Mouse (Mus musculus): Measurements from ENCODE around the gene Olfr519. TPM values are rescaled to one million over a fixed set of nuclear protein-coding genes. Genes with fewer than 3 reads are reported as not detected.

The Olfr519 gene
- polyA plus RNA-seq (2015; fragmentation: Nextera tagmentation; extraction: Ambion mirVana): not detected in 2 replicates

DNA sequence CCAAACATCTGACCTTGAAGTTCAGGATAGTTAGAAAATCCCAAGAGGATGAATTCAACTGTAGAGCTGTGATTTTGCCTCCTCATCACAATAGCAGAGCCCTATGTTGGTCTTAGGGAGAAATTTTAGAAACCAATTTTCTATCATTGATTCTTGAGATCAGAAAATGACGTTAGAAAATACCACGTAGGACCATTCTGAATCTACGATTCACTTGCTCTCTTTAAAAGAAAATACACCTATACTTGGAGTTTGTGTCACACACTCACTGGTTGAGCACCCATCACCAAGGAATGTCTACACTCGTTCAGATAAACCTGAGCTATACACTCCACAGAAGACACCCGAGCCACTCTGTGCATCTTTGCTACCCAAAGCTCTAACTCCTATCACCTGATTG lies at the start of gene Olfr519:
Gene Olfr519, minus strand, starts transcription at position 101 of the 400 bp plus-strand sequence.
- WGBS: 90% methylated on average over 5 of the region's 5 CpGs
- Histone ChIP-seq H3K4me1 (no peaks in the 10 kb centered on the region), H3K9ac (no peak within 1 kb of the TSS), H3K36me3 (ENCODE audit: poor library complexity, severe bottlenecking) (no peaks in the 10 kb centered on the region), H3K4me3 (no peak within 1 kb of the TSS), H3K4me2 (no peak within 1 kb of the TSS), H3K9me3 (replicated peaks) (no peaks in the 10 kb centered on the region), H3K27me3 (no peaks in the 10 kb centered on the region), H3K27ac (no peak within 1 kb of the TSS)
- ATAC-seq: no peak

DNA sequence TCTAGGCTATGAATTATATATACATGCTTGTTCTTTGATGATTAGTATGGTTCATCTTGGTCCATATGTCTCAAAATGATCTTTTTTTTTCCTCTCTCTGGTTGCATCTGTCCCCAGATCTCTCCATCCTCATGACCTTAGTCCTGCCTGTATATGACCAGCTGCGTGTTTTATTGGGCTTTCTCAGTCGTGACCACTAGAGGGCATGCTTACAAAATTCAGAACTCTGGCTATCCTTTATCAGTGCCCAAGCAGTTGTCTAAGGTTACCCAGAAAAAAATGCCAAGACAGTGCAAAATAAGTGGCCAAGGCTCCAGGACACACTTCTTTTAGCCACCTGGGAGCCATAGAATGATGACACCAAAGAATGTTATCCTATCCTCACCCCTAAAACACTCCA lies 49.8 kb upstream of the Olfr519 start:
- WGBS: 3% methylated on average over 2 of the region's 2 CpGs
- Histone ChIP-seq H3K4me1 (no peaks in the 10 kb centered on the region), H3K4me3 (no peak overlapping the region), H3K36me3 (ENCODE audit: poor library complexity, severe bottlenecking) (peaks cover 66% of the 10 kb centered on the region), H3K27me3 (peaks cover 4% of the 10 kb centered on the region; the same call in 1 of the 2 replicates), H3K9ac (no peak overlapping the region), H3K4me2 (no peak overlapping the region), H3K27ac (no peak overlapping the region), H3K9me3 (replicated peaks) (no peaks in the 10 kb centered on the region)
- ATAC-seq: peak; percentile 65; the same call in 1 of the 2 replicates

DNA sequence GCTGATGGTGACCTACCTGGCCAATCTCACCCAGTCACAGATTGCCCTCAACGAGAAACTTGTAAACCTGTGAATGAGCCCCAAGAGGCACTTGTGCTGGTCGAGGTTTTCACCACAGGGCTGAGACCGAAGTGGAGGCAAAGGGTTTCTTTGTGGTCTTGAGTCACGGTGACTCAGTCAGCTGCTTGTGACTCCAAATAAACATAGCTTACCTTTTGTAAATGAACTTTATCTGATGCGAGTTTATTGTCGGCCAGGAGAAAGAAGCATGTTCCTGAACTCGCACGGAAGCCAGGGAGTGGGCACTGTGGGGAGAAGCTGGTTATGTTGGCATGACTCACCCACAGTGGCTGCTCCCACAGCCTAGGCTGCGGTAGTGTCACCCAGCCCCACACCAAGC lies 47.2 kb upstream of the Olfr519 start:
- no peak overlapping the region for H3K9ac ChIP-seq

DNA sequence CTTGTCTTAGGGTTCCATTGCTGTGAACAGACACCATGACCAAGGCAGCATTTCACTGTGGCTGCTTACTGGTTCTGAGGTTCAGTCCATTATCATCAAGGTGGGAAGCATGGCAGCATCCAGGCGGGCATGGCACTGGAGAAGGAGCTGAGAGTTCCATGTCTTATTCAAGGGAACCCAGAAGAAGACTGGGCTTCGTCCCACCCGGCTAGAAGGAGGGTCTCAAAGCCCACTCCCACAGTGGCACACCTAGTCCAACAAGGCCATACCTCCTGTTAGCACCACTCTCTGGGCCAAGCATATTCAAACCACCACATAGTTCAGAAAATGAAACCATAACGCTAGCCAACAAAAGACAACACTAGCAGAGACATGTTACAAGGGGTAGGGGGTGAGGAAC lies 42.4 kb upstream of the Olfr519 start:
- Histone ChIP-seq H3K4me2 (no peak overlapping the region), H3K4me3 (no peak overlapping the region), H3K27me3 (no peaks in the 10 kb centered on the region), H3K27ac (no peak overlapping the region), H3K9ac (no peak overlapping the region), H3K9me3 (replicated peaks) (no peaks in the 10 kb centered on the region), H3K36me3 (ENCODE audit: poor library complexity, severe bottlenecking) (peaks cover 51% of the 10 kb centered on the region), H3K4me1 (peaks cover 20% of the 10 kb centered on the region)
- ATAC-seq: no peak
- WGBS: 98% methylated on average over 4 of the region's 4 CpGs

More for the DNA sequence above, 47.2 kb upstream of the Olfr519 start:
- Histone ChIP-seq H3K4me1 (peaks cover 3% of the 10 kb centered on the region; the same call in 1 of the 2 replicates), H3K27ac (no peak overlapping the region), H3K4me2 (no peak overlapping the region), H3K27me3 (no peaks in the 10 kb centered on the region), H3K36me3 (ENCODE audit: poor library complexity, severe bottlenecking) (peaks cover 90% of the 10 kb centered on the region), H3K4me3 (no peak overlapping the region), H3K9me3 (replicated peaks) (no peaks in the 10 kb centered on the region)
- WGBS: 94% methylated on average over 9 of the region's 9 CpGs
- ATAC-seq: no peak

DNA sequence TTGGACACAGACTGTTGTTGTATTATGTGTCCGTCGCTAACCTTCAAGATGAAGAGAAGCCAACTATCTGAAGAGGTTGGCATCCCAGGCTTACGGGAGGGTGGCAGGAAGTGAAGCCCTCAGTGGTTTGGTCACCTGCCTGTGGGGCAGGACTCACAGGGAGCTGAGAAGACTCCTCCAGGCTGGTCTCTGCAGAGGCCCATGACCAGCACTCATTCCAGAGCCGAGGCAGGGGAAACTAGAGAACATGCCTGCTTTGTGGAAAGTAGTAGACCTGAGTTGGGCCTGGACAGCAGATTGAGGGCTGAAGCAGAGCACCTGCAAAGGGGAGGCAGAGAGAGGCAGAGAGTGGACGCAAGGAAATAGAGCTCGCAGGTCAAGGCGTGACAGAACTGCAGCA lies 41.2 kb upstream of the Olfr519 start:
- peaks cover 39% of the 10 kb centered on the region for H3K36me3 ChIP-seq (ENCODE audit: poor library complexity, severe bottlenecking)
- no peaks in the 10 kb centered on the region for H3K27me3 ChIP-seq
- peak overlapping the region; percentile 92 for H3K4me2 ChIP-seq
- 90% methylated on average over 7 of the region's 7 CpGs for WGBS
- H3K4me3 ChIP-seq: peak overlapping the region; percentile 99
- ATAC-seq: no peak
- peak overlapping the region; percentile 94 for H3K9ac ChIP-seq
- H3K4me1 ChIP-seq: peaks cover 20% of the 10 kb centered on the region
- no peak overlapping the region for H3K27ac ChIP-seq
- no peaks in the 10 kb centered on the region for H3K9me3 ChIP-seq (replicated peaks)

DNA sequence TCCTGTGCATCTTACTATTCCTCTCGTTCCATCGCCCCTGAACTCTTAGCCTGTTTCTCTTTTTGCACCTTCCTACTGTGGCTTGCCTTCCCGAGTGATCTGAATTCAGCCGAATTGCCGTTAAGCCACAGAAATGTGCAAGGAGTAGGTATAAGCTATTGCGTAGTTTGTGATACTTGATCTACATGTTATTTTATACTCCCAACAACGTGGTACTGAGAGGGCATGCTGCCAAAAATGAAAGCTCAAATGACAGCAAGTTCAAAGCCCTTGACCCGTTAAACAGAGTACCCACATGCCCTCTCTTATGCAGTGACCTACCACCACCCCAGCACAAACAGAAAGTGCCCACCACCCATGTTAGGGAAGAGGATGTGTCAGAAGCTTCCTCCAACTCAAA lies 40.6 kb upstream of the Olfr519 start:
- peaks cover 20% of the 10 kb centered on the region for H3K4me1 ChIP-seq
- H3K36me3 ChIP-seq (ENCODE audit: poor library complexity, severe bottlenecking): peaks cover 33% of the 10 kb centered on the region
- no peaks in the 10 kb centered on the region for H3K9me3 ChIP-seq (replicated peaks)
- H3K4me2 ChIP-seq: peak overlapping the region; percentile 92
- peak overlapping the region; percentile 99 for H3K4me3 ChIP-seq
- ATAC-seq: no peak
- H3K27ac ChIP-seq: peak overlapping the region; percentile 77; the same call in 1 of the 2 replicates
- WGBS: 7% methylated on average over 8 of the region's 8 CpGs
- no peaks in the 10 kb centered on the region for H3K27me3 ChIP-seq
- peak overlapping the region; percentile 94 for H3K9ac ChIP-seq

DNA sequence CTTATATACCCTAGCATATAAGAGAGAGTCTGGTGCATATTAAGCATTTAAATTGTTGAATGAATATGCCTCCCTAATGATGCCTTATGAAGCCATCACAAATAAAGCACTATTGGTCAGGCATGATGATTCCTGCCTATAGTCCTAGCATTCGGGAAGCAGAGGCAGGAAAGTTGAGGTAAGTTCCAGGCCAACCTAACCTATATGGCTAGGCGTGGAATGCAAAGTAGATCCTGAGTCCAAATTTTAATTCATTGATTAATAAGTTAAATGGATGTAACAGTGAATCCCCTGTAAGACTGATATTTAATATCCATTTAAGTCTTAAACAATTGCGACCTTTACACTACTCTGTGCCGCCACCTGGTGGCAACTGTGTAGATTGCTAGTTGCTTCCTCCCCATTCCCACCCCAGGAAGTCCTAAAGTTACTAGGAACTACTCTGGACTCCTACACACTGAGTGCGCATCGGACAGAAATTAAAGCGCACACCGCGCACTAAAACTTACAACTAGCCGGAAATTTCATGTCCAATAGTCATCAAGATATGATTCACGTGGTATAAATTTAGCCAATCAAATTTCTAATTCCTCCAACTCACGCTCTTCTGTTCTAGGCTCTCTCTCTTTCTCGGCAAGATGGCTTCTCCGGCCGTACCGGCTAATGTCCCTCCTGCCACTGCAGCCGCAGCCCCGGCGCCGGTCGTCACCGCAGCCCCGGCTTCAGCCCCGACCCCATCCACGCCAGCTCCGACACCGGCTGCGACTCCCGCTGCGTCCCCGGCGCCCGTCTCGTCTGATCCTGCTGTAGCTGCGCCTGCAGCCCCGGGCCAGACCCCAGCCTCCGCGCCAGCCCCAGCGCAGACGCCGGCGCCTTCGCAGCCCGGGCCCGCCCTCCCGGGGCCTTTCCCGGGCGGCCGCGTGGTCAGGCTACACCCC lies 39.8 kb upstream of the Olfr519 start, which contains the start of gene Eif3f:
Gene Eif3f, plus strand, starts transcription at position 624 of the 938 bp plus-strand sequence.
- no peaks in the 10 kb centered on the region for H3K9me3 ChIP-seq (replicated peaks)
- H3K4me1 ChIP-seq: peaks cover 20% of the 10 kb centered on the region
- 2% methylated on average over 50 of the region's 50 CpGs for WGBS
- peak within 1 kb of the TSS; percentile 92 for H3K4me2 ChIP-seq
- peak within 1 kb of the TSS; percentile 99 for H3K4me3 ChIP-seq
- ATAC-seq: peak; percentile 99
- H3K9ac ChIP-seq: peak within 1 kb of the TSS; percentile 94
- H3K27ac ChIP-seq: peak within 1 kb of the TSS; percentile 77
- peaks cover 25% of the 10 kb centered on the region for H3K36me3 ChIP-seq (ENCODE audit: poor library complexity, severe bottlenecking)
- no peaks in the 10 kb centered on the region for H3K27me3 ChIP-seq

DNA sequence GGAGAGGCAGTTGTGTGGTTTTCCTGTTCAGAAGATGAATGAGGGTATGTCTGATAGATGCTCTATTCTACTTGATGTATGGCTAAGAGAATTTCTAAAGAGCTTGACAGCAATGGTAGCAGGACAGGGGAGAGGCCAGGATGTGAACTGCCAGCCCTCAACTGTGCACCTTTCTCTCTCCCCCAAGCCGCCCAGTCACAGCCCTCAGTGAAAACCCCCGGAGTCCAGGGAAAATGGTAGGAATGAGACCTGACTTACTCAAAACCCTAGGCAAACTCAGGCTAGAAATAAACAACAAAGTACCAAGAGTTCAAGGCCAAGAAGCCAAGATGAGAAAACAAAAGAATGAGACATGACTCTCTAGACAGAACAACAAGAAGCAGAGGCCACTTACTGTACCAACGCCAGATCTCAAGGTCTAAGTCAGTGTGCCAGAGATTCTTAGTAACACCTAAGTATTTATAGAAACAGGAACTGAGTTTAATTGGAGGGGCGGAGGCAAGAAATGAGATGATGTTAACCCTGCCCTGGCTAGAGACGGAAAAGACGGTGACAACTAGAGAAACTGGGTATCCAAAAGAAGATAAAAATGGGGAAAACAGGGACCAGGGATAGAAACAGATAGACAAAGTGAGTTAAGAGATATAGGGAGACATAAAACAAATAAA lies 35.6 kb upstream of the Olfr519 start, which contains the start of gene Nlrp10:
Gene Nlrp10, minus strand, starts transcription at position 453 of the 668 bp plus-strand sequence.
- Histone ChIP-seq H3K4me3 (no peak within 1 kb of the TSS), H3K27me3 (no peaks in the 10 kb centered on the region), H3K36me3 (ENCODE audit: poor library complexity, severe bottlenecking) (no peaks in the 10 kb centered on the region), H3K4me2 (no peak within 1 kb of the TSS), H3K27ac (no peak within 1 kb of the TSS), H3K9me3 (replicated peaks) (no peaks in the 10 kb centered on the region), H3K4me1 (peaks cover 1% of the 10 kb centered on the region), H3K9ac (no peak within 1 kb of the TSS)
- WGBS: 86% methylated on average over 6 of the region's 6 CpGs
- no peak for ATAC-seq

DNA sequence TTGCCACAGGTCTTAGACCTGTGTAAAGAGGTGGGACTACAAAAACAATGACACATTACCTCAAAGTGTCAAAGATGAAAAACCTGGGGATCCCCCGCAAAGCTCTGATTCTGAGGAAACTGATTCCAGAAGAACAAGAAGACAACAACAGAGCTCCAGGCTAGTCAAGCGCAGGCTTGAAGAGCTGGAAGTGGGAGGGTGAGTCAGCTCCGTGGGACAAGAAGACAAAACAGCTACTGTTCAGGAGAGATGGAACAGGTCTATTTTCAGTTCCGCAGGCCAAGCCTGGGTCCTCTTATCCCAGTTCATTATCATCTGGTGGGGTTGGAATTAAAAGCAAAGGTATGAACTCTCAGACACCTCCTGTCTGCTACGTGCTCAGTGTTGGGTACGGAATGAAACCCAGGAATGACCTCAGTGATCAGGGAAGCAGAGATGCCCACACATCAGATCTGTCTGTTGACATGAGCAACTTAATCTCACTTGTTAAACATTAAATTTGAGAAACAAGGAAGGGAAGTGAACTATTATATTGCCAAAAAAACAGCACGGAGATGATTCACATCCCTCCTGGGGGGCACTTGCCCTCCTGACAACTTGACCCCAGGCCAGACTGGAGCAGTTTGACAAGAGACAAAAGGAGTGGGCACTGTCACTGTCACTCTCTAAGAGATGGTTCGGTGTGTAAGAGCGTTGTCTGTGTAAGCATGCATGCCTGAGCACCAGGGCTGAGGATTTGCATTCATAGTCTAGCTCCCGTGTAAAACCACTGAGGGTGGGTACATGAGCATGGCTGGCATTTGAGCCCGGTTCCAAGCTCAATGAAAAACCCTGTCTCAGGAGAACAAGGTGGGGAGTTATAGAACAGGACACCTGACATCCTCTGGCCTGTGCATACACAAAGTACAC lies 34.3 kb upstream of the Olfr519 start:
- Histone ChIP-seq H3K36me3 (ENCODE audit: poor library complexity, severe bottlenecking) (no peaks in the 10 kb centered on the region), H3K4me1 (no peaks in the 10 kb centered on the region), H3K27ac (no peak overlapping the region), H3K9ac (no peak overlapping the region), H3K4me2 (no peak overlapping the region), H3K27me3 (no peaks in the 10 kb centered on the region), H3K4me3 (no peak overlapping the region), H3K9me3 (replicated peaks) (no peaks in the 10 kb centered on the region)
- WGBS: 82% methylated on average over 11 of the region's 11 CpGs
- no peak for ATAC-seq

DNA sequence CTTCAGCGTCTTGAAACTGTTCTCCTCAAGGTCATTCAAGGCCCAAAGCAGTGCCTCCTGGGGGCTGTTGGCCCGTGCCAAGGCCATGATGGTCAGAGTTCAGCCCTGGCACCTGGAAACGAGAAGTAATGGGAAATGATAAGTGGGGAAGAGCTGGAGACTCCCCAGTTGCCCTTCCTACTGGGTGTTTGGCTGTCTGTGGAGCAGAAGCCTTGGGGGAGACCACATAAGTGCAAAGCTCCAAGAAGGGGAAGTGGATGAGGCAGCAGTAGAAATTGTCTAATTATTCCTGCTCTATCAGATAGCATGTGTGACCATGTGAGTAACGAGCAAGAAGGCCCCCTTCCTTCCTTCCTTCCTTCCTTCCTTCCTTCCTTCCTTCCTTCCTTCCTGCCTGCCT lies 32.8 kb upstream of the Olfr519 start:
- Histone ChIP-seq H3K27me3 (no peaks in the 10 kb centered on the region), H3K4me3 (no peak overlapping the region), H3K4me1 (no peaks in the 10 kb centered on the region), H3K27ac (no peak overlapping the region), H3K36me3 (ENCODE audit: poor library complexity, severe bottlenecking) (no peaks in the 10 kb centered on the region), H3K9me3 (replicated peaks) (no peaks in the 10 kb centered on the region), H3K9ac (no peak overlapping the region), H3K4me2 (no peak overlapping the region)
- no peak for ATAC-seq
- WGBS: 68% methylated on average over 4 of the region's 4 CpGs

DNA sequence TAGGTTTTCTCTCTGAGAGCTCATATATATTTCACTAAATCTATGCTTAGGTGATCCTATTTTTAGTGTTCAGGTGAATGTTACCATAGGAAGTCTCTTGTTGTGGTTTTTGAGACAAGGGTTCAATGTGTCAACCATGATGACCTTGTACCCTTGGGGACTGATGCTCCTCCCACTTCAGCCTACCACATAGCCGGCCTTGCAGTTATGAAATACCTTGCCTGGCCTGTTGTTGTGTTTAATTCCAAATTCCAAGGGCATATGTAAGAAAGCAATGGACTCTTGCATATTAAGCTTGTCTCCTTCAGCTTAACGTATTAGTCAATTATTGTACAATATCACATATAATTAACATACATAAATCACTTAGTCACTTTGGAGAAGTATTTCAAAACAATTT lies 9.7 kb upstream of the Olfr519 start:
- Histone ChIP-seq H3K4me1 (no peaks in the 10 kb centered on the region), H3K27me3 (no peaks in the 10 kb centered on the region), H3K27ac (no peak overlapping the region), H3K4me2 (no peak overlapping the region), H3K4me3 (no peak overlapping the region), H3K36me3 (ENCODE audit: poor library complexity, severe bottlenecking) (no peaks in the 10 kb centered on the region), H3K9me3 (replicated peaks) (no peaks in the 10 kb centered on the region), H3K9ac (no peak overlapping the region)
- WGBS: 91% methylated on average over 2 of the region's 2 CpGs
- ATAC-seq: no peak
